Mouse (Mus musculus) limb, embryonic 13.5 days (tissue): ENCODE results near the gene Csnk1g1. TPM values are rescaled to one million over a fixed set of nuclear protein-coding genes. Genes with fewer than 3 reads are reported as not detected.

Source experiments
- ATAC-seq: fragments of 200-750 bp; cut with Nextera tagmentation; 2 replicates; pipeline ENCODE4 v1.8.0; 2017; ENCODE audit warnings: low read depth, moderate number of reproducible peaks, moderate TSS enrichment; ENCODE audit not compliant: low FRiP score
- H3K27ac ChIP-seq: fragments of 300-500 bp; sonication (generic); 2 replicates; pipeline ENCODE4 v1.5.1; 2015; ENCODE audit warnings: inconsistent platforms, mild to moderate bottlenecking, moderate library complexity
- H3K27me3 ChIP-seq: fragments of 300-500 bp; sonication (generic); 2 replicates; pipeline ENCODE4 v1.6.1; 2015; ENCODE audit warnings: mild to moderate bottlenecking, inconsistent platforms
- H3K36me3 ChIP-seq: fragments of 300-500 bp; sonication (generic); 2 replicates; pipeline ENCODE4 v1.6.1; 2015; ENCODE audit warnings: inconsistent platforms, mild to moderate bottlenecking, moderate library complexity
- H3K4me1 ChIP-seq: fragments of 300-500 bp; sonication (generic); 2 replicates; pipeline ENCODE4 v1.6.1; 2015; ENCODE audit warnings: inconsistent platforms
- H3K4me2 ChIP-seq: fragments of 300-500 bp; sonication (generic); replicated peaks from 2 replicates; pipeline ENCODE4 v1.6.1; 2015; ENCODE audit warnings: inconsistent platforms, mild to moderate bottlenecking, moderate library complexity
- H3K4me3 ChIP-seq: fragments of 300-500 bp; sonication (generic); 2 replicates; pipeline ENCODE4 v1.5.1; 2015; ENCODE audit warnings: moderate library complexity, mild to moderate bottlenecking, inconsistent platforms
- H3K9ac ChIP-seq: fragments of 300-500 bp; sonication (generic); 2 replicates; pipeline ENCODE4 v1.6.1; 2015; ENCODE audit warnings: mild to moderate bottlenecking, inconsistent platforms
- H3K9me3 ChIP-seq: fragments of 300-500 bp; sonication (generic); 2 replicates; pipeline ENCODE4 v1.6.1; 2016; ENCODE audit warnings: inconsistent platforms
- WGBS: fragments of 180-500 bp; shearing (Covaris S2); methylation state at CpG from one replicate; pipeline ENCODE4 v1.1.7; 2015; 5-methylcytosine and 5-hydroxymethylcytosine counted together
- polyA plus RNA-seq: library from polyadenylated mRNA; unstranded; fragments of >200 nt; fragmentation: Nextera tagmentation; extraction: Ambion mirVana; gene quantifications from 2 replicates; pipeline ENCODE4 v1.2.1, GENCODE M21; 2015

The Csnk1g1 gene
- polyA plus RNA-seq, 1 experiment from 2014 or later = 18.8 TPM

DNA sequence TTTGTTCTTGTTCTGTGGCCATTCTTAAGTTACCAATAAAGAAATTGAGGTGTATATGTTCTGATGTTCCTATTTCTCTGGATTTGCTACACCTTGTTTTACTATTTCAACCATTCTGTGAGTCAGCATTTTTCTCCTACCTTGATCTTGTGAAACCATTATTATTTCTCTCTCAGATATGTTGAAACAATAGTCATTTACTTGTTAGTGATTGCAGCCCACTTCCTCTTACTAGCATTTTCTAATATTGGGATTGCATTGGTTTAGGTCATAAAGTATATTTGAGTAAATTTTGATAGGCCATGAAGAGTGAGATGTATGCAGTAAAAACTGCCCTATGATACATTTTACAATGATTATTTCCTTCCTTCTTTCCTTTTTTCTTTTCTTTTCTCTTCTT, 19.7 kb downstream of the Csnk1g1 start:
- Histone ChIP-seq H3K27me3 (no peaks in the 10 kb centered on the region), H3K4me2 (no peak overlapping the region), H3K36me3 (no peaks in the 10 kb centered on the region), H3K9me3 (no peaks in the 10 kb centered on the region), H3K27ac (no peak overlapping the region), H3K4me3 (no peak overlapping the region), H3K4me1 (peaks cover 8% of the 10 kb centered on the region), H3K9ac (no peak overlapping the region)
- no peak for ATAC-seq

DNA sequence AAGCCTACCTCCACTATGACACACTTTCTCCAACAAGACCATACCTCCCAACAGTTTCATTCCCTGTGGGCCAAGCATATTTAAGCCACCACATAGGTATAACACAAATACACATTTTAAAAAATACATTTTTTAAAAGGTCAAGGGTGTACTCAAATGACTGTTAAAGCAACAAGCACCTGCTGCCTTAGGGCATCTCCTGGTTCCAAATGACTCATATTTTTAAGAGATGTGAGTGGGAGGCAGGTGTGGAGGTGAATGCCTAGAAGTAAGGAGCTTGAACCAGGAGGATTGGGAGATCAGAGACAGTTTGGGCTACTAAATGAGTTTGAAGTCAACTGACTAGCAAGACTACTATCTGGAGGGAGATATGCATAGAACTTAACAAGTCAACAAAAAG, 21.1 kb downstream of the Csnk1g1 start:
- Histone ChIP-seq H3K4me3 (no peak overlapping the region), H3K27ac (no peak overlapping the region), H3K9ac (no peak overlapping the region), H3K27me3 (no peaks in the 10 kb centered on the region), H3K9me3 (no peaks in the 10 kb centered on the region), H3K4me2 (no peak overlapping the region), H3K4me1 (peaks cover 4% of the 10 kb centered on the region; the same call in 1 of the 2 replicates), H3K36me3 (no peaks in the 10 kb centered on the region)
- ATAC-seq = no peak

- H3K4me1 ChIP-seq = no peaks in the 10 kb centered on the region
- H3K27ac ChIP-seq = no peak overlapping the region
- no peaks in the 10 kb centered on the region for H3K9me3 ChIP-seq
- no peaks in the 10 kb centered on the region for H3K36me3 ChIP-seq
- no peak overlapping the region for H3K9ac ChIP-seq
- H3K4me3 ChIP-seq = no peak overlapping the region
- no peak overlapping the region for H3K4me2 ChIP-seq
- no peaks in the 10 kb centered on the region for H3K27me3 ChIP-seq
- WGBS = 90% methylated on average over 2 of the region's 2 CpGs
- no peak for ATAC-seq
Measured at GRCm38 (mm10) chr9:65937566-65937965, 28.8 kb downstream of the Csnk1g1 start.

DNA sequence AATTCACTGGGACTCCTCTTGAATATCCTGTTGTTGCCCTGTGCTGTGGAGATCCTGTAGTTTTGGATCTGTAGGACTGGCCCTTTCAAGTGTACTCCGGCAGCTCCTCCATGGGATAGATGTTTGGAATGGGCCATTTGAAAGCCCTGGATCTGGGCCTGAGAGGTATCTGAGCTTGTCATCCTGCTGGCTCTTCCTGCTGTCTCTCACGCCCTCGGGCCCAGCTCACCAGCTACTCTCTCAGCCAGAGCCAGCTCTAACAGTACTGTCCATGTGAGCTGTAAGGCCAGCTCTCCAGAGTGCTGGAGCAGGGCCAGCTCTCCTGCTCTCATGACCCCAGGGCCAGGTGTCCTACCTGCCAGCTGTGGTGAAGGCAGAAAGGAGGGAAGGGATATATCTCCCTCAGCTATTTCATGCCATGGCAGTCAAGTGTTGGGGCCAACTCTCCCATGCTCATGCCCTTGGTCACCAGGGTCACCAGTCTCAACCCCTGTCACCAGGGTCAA, 42.4 kb downstream of the Csnk1g1 start:
- Histone ChIP-seq H3K9me3 (no peaks in the 10 kb centered on the region), H3K36me3 (peaks cover 16% of the 10 kb centered on the region; the same call in 1 of the 2 replicates), H3K4me2 (no peak overlapping the region), H3K27me3 (no peaks in the 10 kb centered on the region), H3K4me3 (no peak overlapping the region), H3K9ac (no peak overlapping the region), H3K4me1 (no peaks in the 10 kb centered on the region), H3K27ac (no peak overlapping the region)
- 88% methylated on average over 3 of the region's 3 CpGs for WGBS
- ATAC-seq = no peak

- Histone ChIP-seq H3K4me1 (peaks cover 17% of the 10 kb centered on the region), H3K36me3 (no peaks in the 10 kb centered on the region), H3K27me3 (no peaks in the 10 kb centered on the region), H3K27ac (no peak overlapping the region), H3K9me3 (no peaks in the 10 kb centered on the region), H3K4me3 (no peak overlapping the region), H3K9ac (no peak overlapping the region), H3K4me2 (no peak overlapping the region)
- WGBS = 71% methylated on average over 3 of the region's 3 CpGs
- no peak for ATAC-seq
Measured at GRCm38 (mm10) chr9:65970009-65970408, 61.3 kb downstream of the Csnk1g1 start.

GRCm38 (mm10) chr9:65973206-65973605, 64.5 kb downstream of the Csnk1g1 start:
- Histone ChIP-seq H3K9ac (no peak overlapping the region), H3K9me3 (no peaks in the 10 kb centered on the region), H3K4me2 (no peak overlapping the region), H3K27me3 (no peaks in the 10 kb centered on the region), H3K4me3 (no peak overlapping the region), H3K4me1 (peaks cover 21% of the 10 kb centered on the region), H3K36me3 (no peaks in the 10 kb centered on the region), H3K27ac (no peak overlapping the region)
- no peak for ATAC-seq
- 25% methylated on average over 2 of the region's 2 CpGs for WGBS

DNA sequence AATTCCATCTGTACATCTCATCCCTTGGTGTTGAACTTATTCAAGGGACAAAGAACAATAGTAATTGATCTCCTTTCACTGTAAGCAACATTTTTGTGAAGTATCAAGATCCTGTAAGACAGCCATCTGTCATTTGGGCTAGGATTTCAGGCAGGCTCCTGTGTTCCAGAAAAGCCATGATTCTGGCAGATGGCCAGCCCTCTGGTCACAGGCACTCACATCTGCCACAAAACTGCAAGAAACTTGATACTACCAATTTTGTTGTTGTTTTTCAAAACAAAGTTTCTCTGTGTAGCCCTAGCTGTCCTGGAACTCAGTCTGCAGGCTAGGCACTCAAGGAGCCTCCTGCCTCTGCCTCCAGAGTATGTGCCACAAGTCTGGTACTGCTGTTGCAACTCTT, 67.2 kb downstream of the Csnk1g1 start:
- Histone ChIP-seq H3K36me3 (no peaks in the 10 kb centered on the region), H3K9ac (no peak overlapping the region), H3K27ac (no peak overlapping the region), H3K4me1 (peaks cover 23% of the 10 kb centered on the region), H3K4me2 (no peak overlapping the region), H3K4me3 (no peak overlapping the region), H3K27me3 (no peaks in the 10 kb centered on the region), H3K9me3 (no peaks in the 10 kb centered on the region)
- ATAC-seq = no peak

DNA sequence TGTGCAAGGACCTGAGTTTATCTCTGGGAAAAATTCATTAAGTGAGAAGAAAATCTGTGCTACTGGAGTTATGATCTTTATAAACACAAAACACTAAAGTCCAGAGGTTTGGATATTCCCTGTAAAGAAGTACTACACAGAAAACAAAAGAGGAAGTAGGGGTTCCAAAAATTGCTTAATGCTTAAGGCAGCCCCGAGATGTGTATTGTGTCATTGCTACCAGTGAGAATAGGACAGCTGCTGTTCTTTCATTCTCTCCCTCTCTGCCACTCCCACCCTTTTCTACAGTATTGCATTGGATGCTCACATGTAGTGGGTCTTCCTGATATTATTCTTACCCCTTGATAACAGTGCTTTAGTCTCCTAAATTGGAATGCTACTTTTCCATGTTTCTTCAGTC, 74.1 kb downstream of the Csnk1g1 start:
- Histone ChIP-seq H3K27ac (no peak overlapping the region), H3K4me3 (no peak overlapping the region), H3K9me3 (no peaks in the 10 kb centered on the region), H3K36me3 (no peaks in the 10 kb centered on the region), H3K27me3 (no peaks in the 10 kb centered on the region), H3K9ac (no peak overlapping the region), H3K4me2 (no peak overlapping the region), H3K4me1 (0 out of 2 replicates have a peak, but pooled peaks cover 3% of the 10 kb centered on the region)
- ATAC-seq = no peak
- WGBS = 89% methylated on average over 1 of the region's 1 CpGs

DNA sequence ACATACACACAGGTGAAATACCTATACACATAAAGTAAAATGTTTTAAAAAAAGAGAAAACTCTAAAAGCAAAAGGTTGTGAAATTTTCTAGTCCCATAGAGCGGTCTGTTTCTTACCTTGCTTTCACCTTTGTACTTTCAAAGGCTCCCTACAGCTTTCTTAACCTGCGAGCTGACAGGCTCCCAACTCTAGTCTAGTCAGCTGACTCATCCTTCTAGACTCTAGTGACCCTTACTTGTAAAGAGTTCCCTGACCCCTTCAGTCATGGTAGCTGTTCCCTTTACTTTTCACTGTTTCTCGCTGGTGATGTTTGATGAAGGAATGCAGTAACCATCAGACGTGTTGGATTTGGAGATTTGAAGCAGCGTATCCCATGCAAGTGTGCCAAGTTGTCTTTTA, 78.3 kb downstream of the Csnk1g1 start:
- 89% methylated on average over 5 of the region's 5 CpGs for WGBS
- Histone ChIP-seq H3K4me1 (peaks cover 9% of the 10 kb centered on the region), H3K4me2 (no peak overlapping the region), H3K27me3 (no peaks in the 10 kb centered on the region), H3K4me3 (no peak overlapping the region), H3K9ac (no peak overlapping the region), H3K36me3 (no peaks in the 10 kb centered on the region), H3K27ac (no peak overlapping the region), H3K9me3 (no peaks in the 10 kb centered on the region)
- no peak for ATAC-seq

- no peak overlapping the region for H3K4me3 ChIP-seq
- H3K36me3 ChIP-seq = peaks cover 4% of the 10 kb centered on the region; the same call in 1 of the 2 replicates
- H3K4me1 ChIP-seq = peaks cover 14% of the 10 kb centered on the region
- no peak overlapping the region for H3K27ac ChIP-seq
- 89% methylated on average over 7 of the region's 7 CpGs for WGBS
- no peak overlapping the region for H3K9ac ChIP-seq
- ATAC-seq = no peak
- H3K9me3 ChIP-seq = no peaks in the 10 kb centered on the region
- H3K4me2 ChIP-seq = no peak overlapping the region
- no peaks in the 10 kb centered on the region for H3K27me3 ChIP-seq
Measured at GRCm38 (mm10) chr9:65995603-65996376, 87.1 kb downstream of the Csnk1g1 start.

GRCm38 (mm10) chr9:65998965-65999364, 90.2 kb downstream of the Csnk1g1 start:
- Histone ChIP-seq H3K9me3 (no peaks in the 10 kb centered on the region), H3K27ac (peak overlapping the region; percentile 58; the same call in 1 of the 2 replicates), H3K4me2 (0 out of 2 replicates have a peak overlapping the region, but pooled peaks have one; percentile 16), H3K4me3 (no peak overlapping the region), H3K4me1 (peaks cover 11% of the 10 kb centered on the region), H3K36me3 (peaks cover 23% of the 10 kb centered on the region), H3K9ac (no peak overlapping the region), H3K27me3 (no peaks in the 10 kb centered on the region)
- peak; percentile 61 for ATAC-seq
- 24% methylated on average over 5 of the region's 5 CpGs for WGBS

GRCm38 (mm10) chr9:66004380-66004779, 95.7 kb downstream of the Csnk1g1 start:
- Histone ChIP-seq H3K4me1 (peaks cover 3% of the 10 kb centered on the region), H3K4me2 (peak overlapping the region; percentile 40), H3K36me3 (peaks cover 32% of the 10 kb centered on the region), H3K4me3 (no peak overlapping the region), H3K9ac (no peak overlapping the region), H3K9me3 (no peaks in the 10 kb centered on the region), H3K27me3 (no peaks in the 10 kb centered on the region), H3K27ac (no peak overlapping the region)
- WGBS = 21% methylated on average over 4 of the region's 4 CpGs
- no peak for ATAC-seq
